Mouse (Mus musculus): ENCODE results near the gene Rab34.

GRCm38 (mm10) chr11:78176905-78177331 lies 11.3 kb upstream of the Rab34 start:
- TF ChIP-seq CTCF (IDR thresholded peaks at IDR 0.05; ENCODE audit: borderline replicate concordance, control insufficient read depth, extremely low read depth, insufficient read depth, low read length, poor library complexity): no peak
- no peak for TF ChIP-seq POLR2A (IDR thresholded peaks at IDR 0.05; ENCODE audit: control insufficient read depth, extremely low read depth, insufficient read depth, low read length, poor library complexity)
